Mouse (Mus musculus) hindbrain, embryonic 14.5 days (tissue): ENCODE data around the gene Vnn1. TPM values are rescaled to one million over a fixed set of nuclear protein-coding genes. Genes with fewer than 3 reads are reported as not detected.
A peak's percentile ranks its signal among the peaks of the same experiment; 100 is the strongest.

Source experiments
- ATAC-seq: fragments of 200-750 bp; cut with Nextera tagmentation; 2 replicates; pipeline ENCODE4 v1.8.0; 2017; ENCODE audit warnings: moderate number of reproducible peaks, mild to moderate bottlenecking, moderate TSS enrichment, moderate library complexity; ENCODE audit not compliant: low FRiP score
- DNase-seq: peaks from one replicate; pipeline ENCODE4 v3.0.0-alpha.2; 2015; ENCODE audit warnings: low spot score
- H3K27ac ChIP-seq: fragments of 300-500 bp; sonication (generic); 2 replicates; pipeline ENCODE4 v1.5.1; 2014; ENCODE audit warnings: mild to moderate bottlenecking, moderate library complexity
- H3K27me3 ChIP-seq: fragments of 300-500 bp; sonication (generic); 2 replicates; pipeline ENCODE4 v1.6.1; 2014; ENCODE audit warnings: mild to moderate bottlenecking, low read length, mixed read lengths; ENCODE audit not compliant: control insufficient read depth, insufficient read depth
- H3K36me3 ChIP-seq: fragments of 300-500 bp; sonication (generic); replicated peaks from 2 replicates; pipeline ENCODE4 v1.6.1; 2014; ENCODE audit not compliant: control insufficient read depth, insufficient read depth
- H3K4me1 ChIP-seq: fragments of 300-500 bp; sonication (generic); replicated peaks from 2 replicates; pipeline ENCODE4 v1.6.1; 2014; ENCODE audit warnings: antibody characterized with exemption, low read length, mixed read lengths; ENCODE audit not compliant: control insufficient read depth, insufficient read depth
- H3K4me2 ChIP-seq: fragments of 300-500 bp; sonication (generic); replicated peaks from 2 replicates; pipeline ENCODE4 v1.6.1; 2014; ENCODE audit warnings: mild to moderate bottlenecking, moderate library complexity
- H3K4me3 ChIP-seq: fragments of 300-500 bp; sonication (generic); replicated peaks from 2 replicates; pipeline ENCODE4 v1.5.1; 2014; ENCODE audit warnings: mild to moderate bottlenecking, low read length
- H3K9ac ChIP-seq: fragments of 300-500 bp; sonication (generic); 2 replicates; pipeline ENCODE4 v1.6.1; 2014
- H3K9me3 ChIP-seq: fragments of 300-500 bp; sonication (generic); 2 replicates; pipeline ENCODE4 v1.6.1; 2016; ENCODE audit warnings: low read length; ENCODE audit not compliant: control insufficient read depth
- WGBS: fragments of 180-500 bp; shearing (Covaris S2); extraction: QIAGEN DNeasy Blood & Tissue Kit; methylation state at CpG from one replicate; pipeline ENCODE4 v1.1.7; 2014; 5-methylcytosine and 5-hydroxymethylcytosine counted together
- polyA plus RNA-seq: library from polyadenylated mRNA; unstranded; fragments of >200 nt; fragmentation: Nextera tagmentation; extraction: Ambion mirVana; gene quantifications from 2 replicates; pipeline ENCODE4 v1.2.1, GENCODE M21; 2014

Gene Vnn1
- polyA plus RNA-seq, 1 experiment from 2014 or later, result not detected

- H3K9ac ChIP-seq, result no peak overlapping the region
- no peaks in the 10 kb centered on the region for H3K4me1 ChIP-seq
- H3K4me3 ChIP-seq, result no peak overlapping the region
- 41% methylated on average over 3 of the region's 3 CpGs for WGBS
- no peaks in the 10 kb centered on the region for H3K36me3 ChIP-seq
- DNase-seq (no peak), ATAC-seq (no peak)
- no peaks in the 10 kb centered on the region for H3K27me3 ChIP-seq
- no peak overlapping the region for H3K27ac ChIP-seq
- H3K9me3 ChIP-seq, result no peaks in the 10 kb centered on the region
- H3K4me2 ChIP-seq, result no peak overlapping the region
Measured at GRCm38 (mm10) chr10:23901119-23901518, 6.6 kb downstream of the Vnn1 start.

- H3K9me3 ChIP-seq, result no peaks in the 10 kb centered on the region
- ATAC-seq, result no peak
- WGBS, result 84% methylated on average over 1 of the region's 1 CpGs
Measured at GRCm38 (mm10) chr10:23905661-23906060, 11.2 kb downstream of the Vnn1 start.

GRCm38 (mm10) chr10:23920056-23920455 is 25.6 kb downstream of the Vnn1 start, which contains the start of gene Taar1:
Gene Taar1 (plus strand): TSS chr10:23920356.
- Histone ChIP-seq H3K4me3 (no peak within 1 kb of the TSS), H3K4me1 (no peaks in the 10 kb centered on the region), H3K27ac (no peak within 1 kb of the TSS), H3K4me2 (no peak within 1 kb of the TSS), H3K9ac (no peak within 1 kb of the TSS), H3K36me3 (no peaks in the 10 kb centered on the region), H3K9me3 (no peaks in the 10 kb centered on the region), H3K27me3 (no peaks in the 10 kb centered on the region)
- ATAC-seq (no peak), DNase-seq (no peak)
- WGBS, result 89% methylated on average over 4 of the region's 4 CpGs

More at GRCm38 (mm10) chr10:23905661-23906060, 11.2 kb downstream of the Vnn1 start:
- no peak for DNase-seq
- Histone ChIP-seq H3K4me1 (no peaks in the 10 kb centered on the region), H3K27ac (no peak overlapping the region), H3K36me3 (no peaks in the 10 kb centered on the region), H3K27me3 (no peaks in the 10 kb centered on the region), H3K9ac (no peak overlapping the region), H3K4me3 (no peak overlapping the region), H3K4me2 (no peak overlapping the region)

GRCm38 (mm10) chr10:23922468-23922867 is 28.0 kb downstream of the Vnn1 start:
- no peak overlapping the region for H3K4me3 ChIP-seq
- no peaks in the 10 kb centered on the region for H3K27me3 ChIP-seq
- 92% methylated on average over 3 of the region's 3 CpGs for WGBS
- ATAC-seq (no peak), DNase-seq (no peak)
- no peaks in the 10 kb centered on the region for H3K4me1 ChIP-seq
- no peaks in the 10 kb centered on the region for H3K9me3 ChIP-seq
- no peak overlapping the region for H3K27ac ChIP-seq
- no peak overlapping the region for H3K4me2 ChIP-seq
- no peaks in the 10 kb centered on the region for H3K36me3 ChIP-seq
- no peak overlapping the region for H3K9ac ChIP-seq

- Histone ChIP-seq H3K4me3 (no peak overlapping the region), H3K4me1 (no peaks in the 10 kb centered on the region), H3K4me2 (no peak overlapping the region), H3K9ac (no peak overlapping the region), H3K27me3 (no peaks in the 10 kb centered on the region), H3K27ac (no peak overlapping the region), H3K36me3 (no peaks in the 10 kb centered on the region), H3K9me3 (no peaks in the 10 kb centered on the region)
- no peak for DNase-seq
- no peak for ATAC-seq
- WGBS, result 89% methylated on average over 2 of the region's 2 CpGs
Measured at GRCm38 (mm10) chr10:23923941-23924340, 29.5 kb downstream of the Vnn1 start.

GRCm38 (mm10) chr10:23937613-23938012 is 43.1 kb downstream of the Vnn1 start:
- H3K9ac ChIP-seq, result no peak overlapping the region
- H3K4me3 ChIP-seq, result no peak overlapping the region
- no peaks in the 10 kb centered on the region for H3K27me3 ChIP-seq
- DNase-seq (no peak), ATAC-seq (no peak)
- H3K36me3 ChIP-seq, result no peaks in the 10 kb centered on the region
- no peaks in the 10 kb centered on the region for H3K4me1 ChIP-seq
- no peak overlapping the region for H3K27ac ChIP-seq
- H3K9me3 ChIP-seq, result no peaks in the 10 kb centered on the region
- H3K4me2 ChIP-seq, result no peak overlapping the region
- WGBS, result 52% methylated on average over 4 of the region's 4 CpGs

- Histone ChIP-seq H3K4me1 (no peaks in the 10 kb centered on the region), H3K4me2 (no peak within 1 kb of the TSS), H3K36me3 (no peaks in the 10 kb centered on the region), H3K4me3 (no peak within 1 kb of the TSS), H3K27me3 (no peaks in the 10 kb centered on the region), H3K9ac (peak within 1 kb of the TSS; percentile 17; the same call in 1 of the 2 replicates), H3K9me3 (no peaks in the 10 kb centered on the region), H3K27ac (no peak within 1 kb of the TSS)
- no peak for DNase-seq
- no peak for ATAC-seq
- WGBS, result 46% methylated on average over 6 of the region's 6 CpGs
Measured at GRCm38 (mm10) chr10:23938312-23938711, 43.8 kb downstream of the Vnn1 start, which contains the start of gene Taar2. Gene Taar2 (plus strand): TSS chr10:23938572.

GRCm38 (mm10) chr10:23942465-23942864 is 48.0 kb downstream of the Vnn1 start:
- no peak overlapping the region for H3K4me2 ChIP-seq
- no peak overlapping the region for H3K9ac ChIP-seq
- WGBS, result 76% methylated on average over 5 of the region's 5 CpGs
- H3K36me3 ChIP-seq, result no peaks in the 10 kb centered on the region
- no peaks in the 10 kb centered on the region for H3K9me3 ChIP-seq
- DNase-seq (no peak), ATAC-seq (no peak)
- H3K27ac ChIP-seq, result no peak overlapping the region
- H3K4me3 ChIP-seq, result no peak overlapping the region
- H3K27me3 ChIP-seq, result no peaks in the 10 kb centered on the region
- H3K4me1 ChIP-seq, result no peaks in the 10 kb centered on the region

GRCm38 (mm10) chr10:23948026-23948425 is 53.5 kb downstream of the Vnn1 start:
- Histone ChIP-seq H3K4me3 (no peak overlapping the region), H3K27ac (no peak overlapping the region), H3K4me2 (no peak overlapping the region), H3K36me3 (no peaks in the 10 kb centered on the region), H3K9ac (no peak overlapping the region), H3K9me3 (no peaks in the 10 kb centered on the region), H3K27me3 (no peaks in the 10 kb centered on the region), H3K4me1 (no peaks in the 10 kb centered on the region)
- DNase-seq (no peak), ATAC-seq (no peak)
- WGBS, result 71% methylated on average over 7 of the region's 7 CpGs

GRCm38 (mm10) chr10:23949508-23950005 is 55.1 kb downstream of the Vnn1 start, which contains the start of gene Taar3:
Gene Taar3 (plus strand): TSS chr10:23949558.
- 85% methylated on average over 16 of the region's 16 CpGs for WGBS

More at GRCm38 (mm10) chr10:23949508-23950005, 55.1 kb downstream of the Vnn1 start, which contains the start of gene Taar3:
- DNase-seq, result no peak
- no peaks in the 10 kb centered on the region for H3K36me3 ChIP-seq
- no peaks in the 10 kb centered on the region for H3K4me1 ChIP-seq
- H3K9me3 ChIP-seq, result no peaks in the 10 kb centered on the region
- ATAC-seq, result no peak
- no peak within 1 kb of the TSS for H3K4me2 ChIP-seq
- H3K9ac ChIP-seq, result no peak within 1 kb of the TSS
- H3K27me3 ChIP-seq, result no peaks in the 10 kb centered on the region
- no peak within 1 kb of the TSS for H3K4me3 ChIP-seq
- H3K27ac ChIP-seq, result no peak within 1 kb of the TSS
